29 mouse cellular contexts compared by ENCODE assay signal in the genomic region with DNA sequence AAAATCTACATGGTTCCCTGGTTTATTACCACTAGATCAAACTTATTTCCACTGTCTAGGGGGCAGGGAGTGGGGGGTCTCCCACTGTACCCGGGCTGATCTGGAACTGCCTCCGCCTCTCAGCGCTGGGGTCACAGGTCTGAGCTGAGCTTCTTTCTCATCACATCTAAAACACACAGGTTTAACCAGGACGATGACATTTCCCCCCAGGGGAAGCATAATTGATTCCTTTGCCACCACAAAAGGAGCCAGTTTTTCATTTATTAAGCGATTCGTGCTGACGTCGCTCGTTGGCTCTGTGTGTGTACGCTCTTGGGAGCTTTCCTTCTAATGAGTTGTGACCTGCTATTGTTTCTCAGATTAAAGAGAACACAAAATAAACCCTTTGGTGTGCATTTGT. TPM values are rescaled to one million over a fixed set of nuclear protein-coding genes. Genes with fewer than 3 reads are reported as not detected.
A peak's percentile ranks its signal among the peaks of the same experiment; 100 is the strongest.
DNase-seq lines count a peak whose midpoint lies in the region; ATAC-seq lines count a peak whose summit lies in the region.
"Had no signal": no experiment of that assay in that cellular context is flagged by ENCODE, and none has a peak within 500 bp of the region (broad histone marks: within the 10 kb centered on the region; RNA-seq: fewer than 3 reads in every experiment).

No protein-coding gene starts in this region.

- intact Hi-C loops in left cerebral cortex, postnatal 25 days (cut with DNase I) = no loop called here

- H3K9me3 ChIP-seq in midbrain, embryonic 14.5 days (ENCODE audit: control insufficient read depth, low read length) = no peaks in the 10 kb centered on the region
- H3K9me3 ChIP-seq in midbrain, embryonic 11.5 days (ENCODE audit: control insufficient read depth, low read length) = no peaks in the 10 kb centered on the region
- H3K9me3 ChIP-seq in hindbrain, embryonic 12.5 days (replicated peaks) = no peaks in the 10 kb centered on the region
- H3K9me3 ChIP-seq: embryonic facial prominence, embryonic 13.5 days; forebrain, embryonic 12.5 days; heart, embryonic 10.5 days; heart, embryonic 15.5 days; limb, embryonic 13.5 days; lung, embryonic 15.5 days; midbrain, embryonic 12.5 days had no signal

- DNase-seq in embryo, embryonic 10.5 days (ENCODE audit: low spot score) = peak; percentile 15
- no peak for DNase-seq in embryo, embryonic 10 days (ENCODE audit: low spot score)
- DNase-seq in midbrain, embryonic 14.5 days = peak; percentile 59
- no peak for DNase-seq in midbrain, embryonic 11.5 days (ENCODE audit: low spot score, missing footprints)
- peak; percentile 25 for DNase-seq in mesoderm, embryonic 11.5 days (ENCODE audit: low read depth, low spot score)
- no peak for DNase-seq in left cerebral cortex, postnatal 25 days (ENCODE audit: low spot score in 2 of 2)
- DNase-seq in adrenal gland, postnatal 14 days = no peak
- DNase-seq: adrenal gland, adult 8-10 months; cerebellum, adult 11 months; cerebellum, adult 9-10 months; kidney, adult 9 months; kidney, postnatal 10 days; right cerebral cortex, postnatal 25 days; thymus, postnatal 14 days had no signal

- no peaks in the 10 kb centered on the region for H3K36me3 ChIP-seq in midbrain, embryonic 14.5 days (ENCODE audit: control insufficient read depth, insufficient read depth, low read length)
- no peaks in the 10 kb centered on the region for H3K36me3 ChIP-seq in midbrain, embryonic 11.5 days (ENCODE audit: control insufficient read depth, insufficient read depth, low read length)
- H3K36me3 ChIP-seq in hindbrain, embryonic 12.5 days = no peaks in the 10 kb centered on the region
- H3K36me3 ChIP-seq: embryonic facial prominence, embryonic 13.5 days; forebrain, embryonic 12.5 days; G1E; heart, embryonic 10.5 days; heart, embryonic 15.5 days; limb, embryonic 13.5 days; lung, embryonic 15.5 days; midbrain, embryonic 12.5 days had no signal

- H3K27ac ChIP-seq in midbrain, embryonic 14.5 days (replicated peaks; ENCODE audit: low read depth, low read length) = no peak overlapping the region
- H3K27ac ChIP-seq in midbrain, embryonic 11.5 days (ENCODE audit: low read depth, low read length) = no peak overlapping the region
- H3K27ac ChIP-seq in hindbrain, embryonic 12.5 days = peak overlapping the region; percentile 57; the same call in 1 of the 2 replicates
- H3K27ac ChIP-seq: embryonic facial prominence, embryonic 13.5 days; forebrain, embryonic 12.5 days; heart, embryonic 10.5 days; heart, embryonic 15.5 days; limb, embryonic 13.5 days; lung, embryonic 15.5 days; midbrain, embryonic 12.5 days had no signal

- H3K4me2 ChIP-seq in midbrain, embryonic 14.5 days (ENCODE audit: low read length) = no peak overlapping the region
- no peak overlapping the region for H3K4me2 ChIP-seq in midbrain, embryonic 11.5 days
- no peak overlapping the region for H3K4me2 ChIP-seq in hindbrain, embryonic 12.5 days (replicated peaks)
- H3K4me2 ChIP-seq: embryonic facial prominence, embryonic 13.5 days; forebrain, embryonic 12.5 days; heart, embryonic 15.5 days; limb, embryonic 13.5 days; liver, embryonic 11.5 days; lung, embryonic 15.5 days; midbrain, embryonic 12.5 days had no signal

- H3K4me1 ChIP-seq in midbrain, embryonic 14.5 days (ENCODE audit: control insufficient read depth, insufficient read depth, low read length) = peaks cover 7% of the 10 kb centered on the region; the same call in 1 of the 2 replicates
- H3K4me1 ChIP-seq in midbrain, embryonic 11.5 days (ENCODE audit: control insufficient read depth, insufficient read depth, low read length) = no peaks in the 10 kb centered on the region
- peaks cover 19% of the 10 kb centered on the region for H3K4me1 ChIP-seq in hindbrain, embryonic 12.5 days
- H3K4me1 ChIP-seq: embryonic facial prominence, embryonic 13.5 days; heart, embryonic 15.5 days; limb, embryonic 13.5 days; lung, embryonic 15.5 days had no signal

- H3K9ac ChIP-seq in midbrain, embryonic 14.5 days (replicated peaks; ENCODE audit: low read length) = no peak overlapping the region
- no peak overlapping the region for H3K9ac ChIP-seq in midbrain, embryonic 11.5 days (ENCODE audit: low read length)
- H3K9ac ChIP-seq in hindbrain, embryonic 12.5 days = no peak overlapping the region
- H3K9ac ChIP-seq: embryonic facial prominence, embryonic 13.5 days; forebrain, embryonic 12.5 days; heart, embryonic 15.5 days; limb, embryonic 13.5 days; lung, embryonic 15.5 days; midbrain, embryonic 12.5 days had no signal

- 35% methylated on average over 10 of the region's 10 CpGs for WGBS in midbrain, embryonic 14.5 days
- 63% methylated on average over 10 of the region's 10 CpGs for WGBS in midbrain, embryonic 11.5 days
- 44% methylated on average over 10 of the region's 10 CpGs for WGBS in hindbrain, embryonic 12.5 days

- no peaks in the 10 kb centered on the region for H3K27me3 ChIP-seq in midbrain, embryonic 14.5 days (ENCODE audit: control insufficient read depth, insufficient read depth, low read length)
- no peaks in the 10 kb centered on the region for H3K27me3 ChIP-seq in midbrain, embryonic 11.5 days (ENCODE audit: control insufficient read depth, insufficient read depth, low read length)
- H3K27me3 ChIP-seq in hindbrain, embryonic 12.5 days = no peaks in the 10 kb centered on the region
- H3K27me3 ChIP-seq: forebrain, embryonic 12.5 days had no signal

- H3K4me3 ChIP-seq in midbrain, embryonic 14.5 days (replicated peaks; ENCODE audit: low read depth, low read length) = no peak overlapping the region
- H3K4me3 ChIP-seq in midbrain, embryonic 11.5 days (ENCODE audit: low read depth, low read length) = no peak overlapping the region
- no peak overlapping the region for H3K4me3 ChIP-seq in hindbrain, embryonic 12.5 days
- H3K4me3 ChIP-seq: embryonic facial prominence, embryonic 13.5 days; erythroblast, embryonic 14.5 days; forebrain, embryonic 12.5 days; heart, embryonic 10.5 days; heart, embryonic 15.5 days; limb, embryonic 13.5 days; lung, embryonic 15.5 days; midbrain, embryonic 12.5 days had no signal

- ATAC-seq in midbrain, embryonic 14.5 days (ENCODE audit: low FRiP score, low TSS enrichment) = no peak
- ATAC-seq in midbrain, embryonic 11.5 days (ENCODE audit: low FRiP score) = no peak
- peak; percentile 72 for ATAC-seq in hindbrain, embryonic 12.5 days (ENCODE audit: low FRiP score)
- ATAC-seq: intestine, postnatal 0 days had no signal

RNA-seq across cellular contexts. Expression of a gene that starts 21.6 kb away (rescaled TPM):
- 12.8 and 13.8 TPM in 2 replicates for polyA plus RNA-seq in midbrain, embryonic 14.5 days (2014; fragmentation: Nextera tagmentation; extraction: Ambion mirVana)
- polyA plus RNA-seq in midbrain, embryonic 11.5 days (2014; fragmentation: Nextera tagmentation; extraction: Ambion mirVana) = 3.8 and 4.5 TPM in 2 replicates
- polyA plus RNA-seq in hindbrain, embryonic 12.5 days (2016; fragmentation: Nextera tagmentation; extraction: Ambion mirVana) = 5.9 and 6.4 TPM in 2 replicates
- total RNA-seq in left cerebral cortex, postnatal 25 days (2021) = 100 to 1,000 TPM; 210 to 228 TPM
- total RNA-seq in adrenal gland, postnatal 14 days (2021) = 5.4 and 5.9 TPM in 2 replicates
- total RNA-seq: common myeloid progenitor, adult 5-6 weeks; granulocyte monocyte progenitor cell, adult 5-6 weeks; megakaryocyte progenitor cell, adult 5-6 weeks had no signal
- polyA plus RNA-seq: erythroblast, embryonic 14.5 days; G1E had no signal

RNA-seq across cellular contexts. Expression of a gene that starts 59.5 kb away (rescaled TPM):
- polyA plus RNA-seq in midbrain, embryonic 14.5 days (2014; fragmentation: Nextera tagmentation; extraction: Ambion mirVana) = 33.0 and 39.3 TPM in 2 replicates
- 40.9 and 42.1 TPM in 2 replicates for polyA plus RNA-seq in midbrain, embryonic 11.5 days (2014; fragmentation: Nextera tagmentation; extraction: Ambion mirVana)
- polyA plus RNA-seq in hindbrain, embryonic 12.5 days (2016; fragmentation: Nextera tagmentation; extraction: Ambion mirVana) = 44.2 and 44.6 TPM in 2 replicates
- total RNA-seq in left cerebral cortex, postnatal 25 days (2021) = 10 to 100 TPM; 37.0 to 39.3 TPM
- 40.4 and 40.9 TPM in 2 replicates for total RNA-seq in adrenal gland, postnatal 14 days (2021)

Comparison
In these comparisons a context has a peak if more than half of its experiments do, and no peak if none do; other contexts are left out.
1. DNase-seq: peak in embryo, embryonic 10.5 days (single experiment), midbrain, embryonic 14.5 days (single experiment) and mesoderm, embryonic 11.5 days (single experiment); none in embryo, embryonic 10 days (single experiment), midbrain, embryonic 11.5 days (single experiment), left cerebral cortex, postnatal 25 days (0 of 2) and adrenal gland, postnatal 14 days (single experiment).